Mouse (Mus musculus): Measurements from ENCODE around the gene Krt36.

GRCm38 (mm10) chr11:100140966-100141365 lies 35.5 kb upstream of the Krt36 start:
- TF ChIP-seq POLR2AphosphoS2 (IDR thresholded peaks at IDR 0.05; ENCODE audit: low read depth, low read length) (no peak), NELFE (IDR thresholded peaks at IDR 0.05; ENCODE audit: low read depth, low read length) (no peak), CTCF (conservative IDR thresholded peaks at IDR 0.05 in 1 of 2, IDR thresholded peaks at IDR 0.05 in 1 of 2; ENCODE audit: low read depth in 2 of 2, low read length in 2 of 2) (no peak), MEF2A (IDR thresholded peaks at IDR 0.05; ENCODE audit: borderline replicate concordance, low read depth, low read length) (no peak), ZNF384 (IDR thresholded peaks at IDR 0.05; ENCODE audit: low read depth, low read length) (no peak), ZC3H11A (IDR thresholded peaks at IDR 0.05; ENCODE audit: low read depth, low read length) (no peak), MAZ (IDR thresholded peaks at IDR 0.05; ENCODE audit: low read depth, low read length) (no peak), USF2 (conservative IDR thresholded peaks at IDR 0.05; ENCODE audit: low read depth, low read length) (no peak)

Data from CH12.LX (cell line).